Mouse (Mus musculus): ENCODE results near the gene Pcca. TPM values are rescaled to one million over a fixed set of nuclear protein-coding genes. Genes with fewer than 3 reads are reported as not detected.

Pcca gene
- 13.3 and 14.8 TPM in 2 replicates for polyA plus RNA-seq (2015; fragmentation: Nextera tagmentation; extraction: Ambion mirVana)

- Histone ChIP-seq H3K9ac (peak within 1 kb of the TSS; percentile 50), H3K4me1 (peaks cover 5% of the 10 kb centered on the region; the same call in 1 of the 2 replicates), H3K9me3 (no peaks in the 10 kb centered on the region), H3K4me2 (peak within 1 kb of the TSS; percentile 69), H3K36me3 (no peaks in the 10 kb centered on the region), H3K27ac (peak within 1 kb of the TSS; percentile 40; the same call in 1 of the 2 replicates), H3K4me3 (peak within 1 kb of the TSS; percentile 68), H3K27me3 (no peaks in the 10 kb centered on the region)
- ATAC-seq (ENCODE audit: insufficient number of reproducible peaks, low FRiP score, low TSS enrichment, low read depth) = peak; percentile 96
- WGBS = 2% methylated on average over 54 of the region's 54 CpGs
Measured at GRCm38 (mm10) chr14:122534017-122534924, at the start of gene Pcca. Gene Pcca (plus strand): TSS chr14:122534324.

GRCm38 (mm10) chr14:122484458-122484843 is 49.7 kb upstream of the Pcca start:
- Histone ChIP-seq H3K4me1 (peaks cover 6% of the 10 kb centered on the region), H3K9me3 (no peaks in the 10 kb centered on the region), H3K27ac (no peak overlapping the region), H3K9ac (no peak overlapping the region), H3K27me3 (peaks cover 79% of the 10 kb centered on the region), H3K4me2 (no peak overlapping the region), H3K36me3 (no peaks in the 10 kb centered on the region), H3K4me3 (no peak overlapping the region)
- 23% methylated on average over 4 of the region's 4 CpGs for WGBS
- ATAC-seq (ENCODE audit: insufficient number of reproducible peaks, low FRiP score, low TSS enrichment, low read depth) = no peak

GRCm38 (mm10) chr14:122484844-122485551 is 49.1 kb upstream of the Pcca start:
- 0 out of 2 replicates have a peak overlapping the region, but pooled peaks have one; percentile 7 for H3K4me2 ChIP-seq
- 5% methylated on average over 24 of the region's 24 CpGs for WGBS
- no peaks in the 10 kb centered on the region for H3K9me3 ChIP-seq
- H3K4me1 ChIP-seq = peaks cover 6% of the 10 kb centered on the region
- H3K36me3 ChIP-seq = no peaks in the 10 kb centered on the region
- no peak overlapping the region for H3K27ac ChIP-seq
- H3K4me3 ChIP-seq = no peak overlapping the region
- no peak overlapping the region for H3K9ac ChIP-seq
- peaks cover 81% of the 10 kb centered on the region for H3K27me3 ChIP-seq
- no peak for ATAC-seq (ENCODE audit: insufficient number of reproducible peaks, low FRiP score, low TSS enrichment, low read depth)

- Histone ChIP-seq H3K27me3 (peaks cover 79% of the 10 kb centered on the region), H3K4me2 (no peak overlapping the region), H3K36me3 (no peaks in the 10 kb centered on the region), H3K9me3 (no peaks in the 10 kb centered on the region), H3K9ac (no peak overlapping the region), H3K27ac (no peak overlapping the region), H3K4me1 (peaks cover 11% of the 10 kb centered on the region), H3K4me3 (no peak overlapping the region)
- ATAC-seq (ENCODE audit: insufficient number of reproducible peaks, low FRiP score, low TSS enrichment, low read depth) = no peak
- 5% methylated on average over 12 of the region's 12 CpGs for WGBS
Measured at GRCm38 (mm10) chr14:122485635-122486181, 48.4 kb upstream of the Pcca start.

GRCm38 (mm10) chr14:122486611-122487010 is 47.5 kb upstream of the Pcca start:
- H3K9me3 ChIP-seq = no peaks in the 10 kb centered on the region
- H3K27ac ChIP-seq = no peak overlapping the region
- ATAC-seq (ENCODE audit: insufficient number of reproducible peaks, low FRiP score, low TSS enrichment, low read depth) = no peak
- no peak overlapping the region for H3K4me3 ChIP-seq
- H3K27me3 ChIP-seq = peaks cover 80% of the 10 kb centered on the region
- no peak overlapping the region for H3K9ac ChIP-seq
- H3K4me1 ChIP-seq = peaks cover 13% of the 10 kb centered on the region
- WGBS = 15% methylated on average over 1 of the region's 1 CpGs
- no peak overlapping the region for H3K4me2 ChIP-seq
- no peaks in the 10 kb centered on the region for H3K36me3 ChIP-seq

- 13% methylated on average over 5 of the region's 5 CpGs for WGBS
- Histone ChIP-seq H3K4me1 (peaks cover 13% of the 10 kb centered on the region), H3K4me3 (no peak overlapping the region), H3K27ac (no peak overlapping the region), H3K36me3 (no peaks in the 10 kb centered on the region), H3K9me3 (no peaks in the 10 kb centered on the region), H3K9ac (no peak overlapping the region), H3K4me2 (no peak overlapping the region), H3K27me3 (peaks cover 75% of the 10 kb centered on the region)
- ATAC-seq (ENCODE audit: insufficient number of reproducible peaks, low FRiP score, low TSS enrichment, low read depth) = no peak
Measured at GRCm38 (mm10) chr14:122487366-122487765, 46.8 kb upstream of the Pcca start.

GRCm38 (mm10) chr14:122489041-122489440 is 45.1 kb upstream of the Pcca start:
- Histone ChIP-seq H3K4me1 (peaks cover 13% of the 10 kb centered on the region), H3K9ac (no peak overlapping the region), H3K27me3 (peaks cover 68% of the 10 kb centered on the region), H3K36me3 (no peaks in the 10 kb centered on the region), H3K9me3 (no peaks in the 10 kb centered on the region), H3K4me3 (no peak overlapping the region), H3K4me2 (no peak overlapping the region), H3K27ac (no peak overlapping the region)
- WGBS = 6% methylated on average over 5 of the region's 5 CpGs
- no peak for ATAC-seq (ENCODE audit: insufficient number of reproducible peaks, low FRiP score, low TSS enrichment, low read depth)

- 7% methylated on average over 12 of the region's 12 CpGs for WGBS
Measured at GRCm38 (mm10) chr14:122489686-122490414, 44.3 kb upstream of the Pcca start.

GRCm38 (mm10) chr14:122490441-122491328 is 43.4 kb upstream of the Pcca start, which contains the start of gene Gm10837:
Gene Gm10837 (plus strand): TSS chr14:122490586.
- H3K4me3 ChIP-seq = peak within 1 kb of the TSS; percentile 34
- peak within 1 kb of the TSS; percentile 52 for H3K4me2 ChIP-seq
- no peaks in the 10 kb centered on the region for H3K9me3 ChIP-seq
- peaks cover 55% of the 10 kb centered on the region for H3K27me3 ChIP-seq
- WGBS = 3% methylated on average over 51 of the region's 51 CpGs
- no peak for ATAC-seq (ENCODE audit: insufficient number of reproducible peaks, low FRiP score, low TSS enrichment, low read depth)
- H3K27ac ChIP-seq = no peak within 1 kb of the TSS
- H3K9ac ChIP-seq = no peak within 1 kb of the TSS
- H3K4me1 ChIP-seq = peaks cover 6% of the 10 kb centered on the region
- H3K36me3 ChIP-seq = no peaks in the 10 kb centered on the region

More at GRCm38 (mm10) chr14:122489686-122490414, 44.3 kb upstream of the Pcca start:
- Histone ChIP-seq H3K9ac (no peak overlapping the region), H3K36me3 (no peaks in the 10 kb centered on the region), H3K9me3 (no peaks in the 10 kb centered on the region), H3K4me2 (no peak overlapping the region), H3K27ac (no peak overlapping the region), H3K4me1 (peaks cover 13% of the 10 kb centered on the region), H3K27me3 (peaks cover 63% of the 10 kb centered on the region), H3K4me3 (peak overlapping the region; percentile 34; the same call in 1 of the 2 replicates)
- ATAC-seq (ENCODE audit: insufficient number of reproducible peaks, low FRiP score, low TSS enrichment, low read depth) = no peak

GRCm38 (mm10) chr14:122491521-122491920 is 42.6 kb upstream of the Pcca start:
- Histone ChIP-seq H3K4me2 (no peak overlapping the region), H3K4me3 (no peak overlapping the region), H3K9ac (no peak overlapping the region), H3K27me3 (peaks cover 47% of the 10 kb centered on the region), H3K27ac (no peak overlapping the region), H3K36me3 (no peaks in the 10 kb centered on the region), H3K4me1 (peaks cover 6% of the 10 kb centered on the region), H3K9me3 (no peaks in the 10 kb centered on the region)
- ATAC-seq (ENCODE audit: insufficient number of reproducible peaks, low FRiP score, low TSS enrichment, low read depth) = no peak
- 62% methylated on average over 6 of the region's 6 CpGs for WGBS

All from limb, embryonic 15.5 days (tissue).